Mouse (Mus musculus): ENCODE results near the gene Tbcd.

Tbcd gene

GRCm38 (mm10) chr11:121451753-121452635, at the start of gene Tbcd:
Tbcd (plus strand) TSS chr11:121451949.
- in situ Hi-C loops (cut with MboI, MseI) = loop anchor here in 1 of 2 experiments (5.0 kb wide), 1 partner anchor 80 kb away; no protein-coding TSS in a partner anchor

- in situ Hi-C loops (cut with MboI, MseI) = no loop called here
Observed at GRCm38 (mm10) chr11:121407366-121408155, 44.2 kb upstream of the Tbcd start.

DNA sequence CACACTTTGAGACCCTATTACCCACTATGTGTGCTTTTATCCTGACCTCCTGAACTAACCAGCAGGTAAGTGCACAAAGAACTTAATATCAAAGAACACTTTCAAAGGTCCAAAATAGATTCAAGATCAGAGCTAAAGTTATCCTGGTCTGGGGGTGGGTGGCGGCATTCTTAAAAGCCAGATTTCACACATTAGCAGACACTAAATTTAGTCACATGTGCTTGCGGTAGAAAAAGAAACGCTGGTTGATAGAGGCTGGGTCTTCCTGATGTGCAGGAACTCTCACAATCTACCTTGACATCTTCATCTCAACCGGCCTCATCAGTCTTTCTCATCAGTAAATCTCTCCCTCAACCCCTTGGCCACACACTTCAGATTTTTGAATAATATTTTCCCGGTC, 37.0 kb upstream of the Tbcd start:
- in situ Hi-C loops (cut with MboI, MseI) = no loop called here

DNA sequence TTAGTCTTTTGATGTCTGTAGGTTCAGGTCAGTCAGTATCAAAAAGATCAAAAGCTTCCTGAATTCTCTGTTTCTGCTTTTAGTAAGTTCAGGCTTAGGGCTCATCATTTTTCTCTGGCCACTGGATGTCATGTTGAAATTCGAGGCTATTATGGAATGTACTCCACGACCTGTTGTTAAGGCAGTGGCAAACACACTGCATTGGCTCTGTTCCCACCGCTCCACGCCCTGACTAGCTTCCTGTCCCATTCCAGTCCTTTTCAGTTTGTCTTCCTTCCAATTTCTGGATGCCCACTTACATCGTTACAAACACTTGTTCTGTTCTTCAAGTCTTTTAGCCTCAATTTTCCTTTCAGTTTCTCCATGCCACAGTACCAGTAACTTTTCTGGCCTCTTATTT, 36.4 kb upstream of the Tbcd start:
- in situ Hi-C loops (cut with MboI, MseI) = no loop called here

GRCm38 (mm10) chr11:121417971-121418370, 33.8 kb upstream of the Tbcd start:
- in situ Hi-C loops (cut with MboI, MseI) = no loop called here

DNA sequence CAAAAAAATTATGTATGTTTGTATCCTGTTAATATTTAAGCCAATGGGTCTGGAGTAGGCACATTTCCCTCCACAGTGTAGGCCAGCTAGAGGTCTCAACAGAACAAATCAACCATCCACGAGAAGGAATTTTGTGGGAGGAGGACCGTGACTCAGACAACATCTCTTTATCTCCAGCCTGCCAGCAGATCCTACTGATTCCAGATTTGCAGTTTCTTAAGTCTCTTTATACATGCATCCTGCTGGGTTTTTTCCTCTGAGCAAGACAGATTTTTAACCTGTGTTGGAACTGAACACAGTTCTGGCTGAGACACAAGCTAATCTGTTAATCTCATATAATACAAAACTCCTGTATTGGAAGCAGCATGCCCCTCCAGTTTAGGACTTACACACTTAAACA, 32.8 kb upstream of the Tbcd start:
- in situ Hi-C loops (cut with MboI, MseI) = no loop called here

- in situ Hi-C loops (cut with MboI, MseI) = no loop called here
Observed at GRCm38 (mm10) chr11:121420379-121420778, 31.4 kb upstream of the Tbcd start.

- in situ Hi-C loops (cut with MboI, MseI) = no loop called here
Observed at GRCm38 (mm10) chr11:121420830-121421552, 30.8 kb upstream of the Tbcd start, which contains the start of gene Fn3krp. Fn3krp (plus strand) TSS chr11:121421401.

DNA sequence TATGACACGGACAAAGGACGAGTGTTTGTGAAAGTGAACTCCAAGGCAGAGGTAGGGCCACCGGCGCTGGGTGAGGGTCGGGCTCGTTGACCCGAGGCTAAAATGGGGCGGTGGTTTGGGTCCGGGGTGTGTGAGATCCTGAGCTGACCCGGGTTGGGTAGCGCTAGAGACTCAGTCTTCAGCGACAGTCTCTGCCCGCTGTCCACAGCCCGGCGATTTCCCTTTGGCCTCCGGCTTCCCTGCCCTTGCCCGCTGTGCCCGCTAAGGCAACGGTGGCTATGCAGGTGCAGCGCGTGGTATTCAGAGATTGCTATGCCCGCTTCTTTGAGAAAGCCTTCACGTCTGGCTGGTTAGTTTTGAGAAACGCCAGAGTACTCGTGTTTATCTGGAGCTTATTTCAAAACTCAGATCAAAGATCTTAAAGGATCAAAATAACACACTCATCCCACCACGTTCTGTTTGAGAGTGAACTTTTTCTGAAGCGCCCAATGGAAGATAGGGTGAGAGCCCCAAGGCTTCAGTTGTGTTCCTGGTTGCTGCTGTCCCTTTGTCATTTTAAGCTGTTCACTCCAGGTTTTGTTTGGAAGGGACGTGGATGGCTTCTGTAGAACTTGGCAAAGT, 30.1 kb upstream of the Tbcd start:
- in situ Hi-C loops (cut with MboI, MseI) = no loop called here

- in situ Hi-C loops (cut with MboI, MseI) = no loop called here
Observed at GRCm38 (mm10) chr11:121433397-121433796, 18.4 kb upstream of the Tbcd start.

DNA sequence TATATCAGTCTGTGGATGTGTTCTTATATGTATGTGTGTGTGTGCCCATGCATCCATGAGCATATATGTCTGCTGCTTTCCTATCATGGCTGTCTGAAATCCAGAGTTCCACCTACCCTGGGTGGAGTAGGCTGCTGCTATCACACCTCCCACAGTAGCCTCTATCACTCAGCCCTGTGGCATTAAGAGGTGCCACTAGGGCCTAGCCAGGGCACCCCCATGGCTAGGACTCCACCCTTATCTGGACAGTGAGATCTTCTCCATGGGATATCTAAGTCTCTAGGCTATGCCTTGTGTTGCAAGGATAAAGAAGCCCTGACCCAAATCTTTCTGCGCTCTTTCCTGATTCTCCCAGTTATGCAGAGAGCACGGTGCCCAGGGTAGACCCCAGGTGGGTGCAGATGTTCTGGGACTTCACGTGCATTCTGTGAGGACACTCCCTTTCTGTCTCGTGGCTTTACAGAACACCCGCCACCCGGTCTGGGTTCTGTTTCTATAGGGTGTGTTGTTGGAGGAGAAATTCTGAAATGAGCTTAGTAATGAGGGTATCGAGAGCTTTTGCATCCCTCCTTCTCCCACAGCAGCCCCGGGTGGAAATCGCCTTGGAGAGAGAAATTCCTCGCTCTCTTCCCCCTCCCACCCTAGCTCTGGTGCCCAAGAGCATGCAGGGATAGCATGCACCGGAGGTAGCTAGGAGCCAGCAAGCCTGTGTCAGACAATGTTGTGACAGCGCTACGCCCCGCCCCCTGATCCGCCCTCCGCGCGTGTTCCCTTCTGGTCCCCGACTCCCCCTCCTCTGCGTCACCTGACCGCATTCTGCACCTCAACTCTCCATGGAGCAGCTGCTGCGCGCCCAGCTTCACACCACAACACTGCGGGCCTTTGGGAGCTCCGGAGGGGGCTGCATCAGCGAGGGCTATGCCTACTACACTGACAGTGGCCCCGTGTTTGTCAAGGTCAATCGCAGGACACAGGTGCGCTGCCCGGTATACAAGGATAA, 17.3 kb upstream of the Tbcd start, which contains the start of gene Fn3k:
TSS of gene Fn3k (plus strand) at position 758 of the 1,000 bp plus-strand sequence.
- in situ Hi-C loops (cut with MboI, MseI) = no loop called here

DNA sequence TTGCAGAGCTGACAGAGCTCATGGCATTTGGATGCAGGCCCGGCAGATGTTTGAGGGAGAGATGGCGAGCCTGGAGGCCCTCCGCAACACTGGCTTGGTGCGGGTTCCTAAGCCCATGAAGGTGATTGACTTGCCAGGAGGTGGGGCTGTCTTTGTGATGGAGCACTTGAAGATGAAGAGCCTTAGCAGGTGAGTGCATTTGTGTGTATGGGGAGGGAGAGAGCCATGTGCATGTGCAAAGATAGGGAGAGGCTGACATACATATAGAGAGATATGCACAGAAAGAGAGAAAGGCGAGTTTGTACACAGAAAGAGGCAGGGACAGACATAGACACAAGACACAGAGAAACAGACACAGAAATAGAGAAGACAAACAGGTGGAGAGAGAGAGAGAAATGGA, 14.5 kb upstream of the Tbcd start:
- in situ Hi-C loops (cut with MboI, MseI) = no loop called here

DNA sequence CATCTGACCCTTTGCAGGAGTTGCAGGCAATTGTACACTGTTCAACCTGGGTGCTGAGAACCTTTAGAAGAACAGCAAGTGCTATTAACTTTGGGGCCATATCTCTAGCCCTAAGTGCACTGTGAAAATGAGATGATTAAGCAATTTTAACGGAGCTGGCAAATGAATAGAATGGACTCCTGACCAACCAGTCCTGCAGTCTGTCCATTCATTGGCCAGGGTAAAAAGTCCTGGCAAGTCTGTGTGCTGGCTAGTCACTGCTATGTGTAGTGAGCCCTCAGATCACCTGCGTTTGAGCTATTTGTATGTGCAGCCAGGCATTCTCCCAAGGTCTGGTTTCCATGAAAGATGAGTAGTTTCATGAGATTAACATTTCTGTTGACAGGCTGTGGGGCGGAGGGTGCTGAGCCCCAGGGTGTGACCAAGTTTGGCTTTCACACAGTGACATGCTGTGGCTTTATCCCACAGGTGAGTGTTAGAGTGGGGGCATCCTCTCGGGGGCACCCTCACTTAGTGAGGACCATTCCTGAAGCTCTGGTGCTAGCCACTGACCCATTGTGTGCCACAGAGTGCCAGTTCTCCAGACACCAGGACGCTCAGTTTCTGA, 12.0 kb upstream of the Tbcd start:
- in situ Hi-C loops (cut with MboI, MseI) = no loop called here

GRCm38 (mm10) chr11:121441653-121442052, 10.1 kb upstream of the Tbcd start:
- in situ Hi-C loops (cut with MboI, MseI) = no loop called here

GRCm38 (mm10) chr11:121442076-121442475, 9.7 kb upstream of the Tbcd start:
- in situ Hi-C loops (cut with MboI, MseI) = no loop called here

DNA sequence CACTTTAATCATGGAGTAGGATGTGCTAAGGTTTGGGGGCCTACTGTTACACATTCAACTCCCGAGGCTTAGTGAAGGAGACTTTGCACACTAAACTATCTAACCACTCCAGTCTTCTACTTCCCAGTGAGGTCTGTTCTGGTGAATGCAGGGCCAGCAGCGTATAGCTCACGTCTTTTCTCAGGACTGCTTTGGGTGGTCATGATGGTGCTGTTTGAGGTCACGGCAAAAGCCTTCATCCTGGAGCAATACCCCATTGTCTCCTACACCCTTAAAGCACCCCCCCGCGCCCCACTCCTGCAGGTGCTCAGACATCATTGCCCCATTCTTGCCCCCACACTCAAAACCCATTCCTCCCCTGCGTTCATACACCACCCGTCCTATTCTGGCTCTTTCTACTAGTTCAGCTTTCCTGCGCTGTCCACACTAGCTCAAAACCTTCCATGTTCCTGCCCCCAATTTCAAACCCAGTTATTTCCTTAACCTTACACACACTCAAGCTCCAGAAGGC, 478 bp upstream of the Tbcd start:
- in situ Hi-C loops (cut with MboI, MseI) = loop anchor here in 1 of 2 experiments (5.0 kb wide), 1 partner anchor 79 kb away; no protein-coding TSS in a partner anchor

- in situ Hi-C loops (cut with MboI, MseI) = no loop called here
Observed at GRCm38 (mm10) chr11:121457874-121458273, 6.1 kb downstream of the Tbcd start.

DNA sequence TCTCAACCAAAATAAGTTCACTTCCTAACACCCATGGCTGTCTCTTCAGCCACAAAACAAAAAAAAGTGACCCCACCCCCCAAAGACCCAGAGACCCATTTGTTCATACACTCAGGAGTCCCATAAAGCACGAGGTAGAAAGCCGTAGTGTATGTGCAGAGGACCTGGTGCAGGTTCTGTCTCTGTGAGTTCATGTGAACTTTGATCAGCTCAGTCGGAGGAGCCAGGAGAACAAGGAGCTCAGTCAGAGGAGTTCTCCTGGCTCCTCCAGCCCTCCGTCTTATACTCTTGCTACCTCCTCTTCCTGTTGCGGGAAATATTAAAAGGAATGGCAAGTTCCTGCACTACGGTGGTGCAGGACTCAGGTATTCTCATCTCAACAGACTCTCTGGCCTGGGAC, 15.7 kb downstream of the Tbcd start:
- in situ Hi-C loops (cut with MboI, MseI) = no loop called here

DNA sequence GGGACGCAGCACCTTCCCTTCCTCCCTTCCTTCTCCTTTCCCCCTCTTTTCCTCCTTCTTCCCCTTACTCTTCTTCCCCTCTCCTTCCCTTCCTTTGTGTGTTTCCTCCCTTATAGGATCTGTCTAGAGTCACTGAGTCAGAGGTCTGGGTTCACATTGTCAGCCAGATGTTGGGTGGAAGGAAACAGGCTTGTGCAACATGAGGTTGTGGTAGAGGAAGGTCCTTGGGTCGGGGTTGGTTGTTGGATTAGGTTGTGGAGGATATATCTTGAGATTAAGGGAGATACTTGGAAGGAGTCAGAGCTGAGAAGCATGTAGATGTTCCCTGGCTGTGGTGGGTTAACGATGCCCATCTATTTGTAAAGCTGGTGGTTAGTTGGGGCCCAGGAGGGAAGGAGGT, 23.1 kb downstream of the Tbcd start:
- in situ Hi-C loops (cut with MboI, MseI) = loop anchor here (5.0 kb wide), 1 partner anchor 332 kb away; no protein-coding TSS in a partner anchor

Measured in T-helper 17 cell (primary cell).